Mouse (Mus musculus) forelimb bud, embryonic 11.5 days (tissue): ENCODE data around the gene Naa35.
"Not testable (repeated sequence)": the region's sequence is repeated elsewhere in the genome, so short reads cannot be mapped to it uniquely, and the experiment has no call there.

Experiments used
- DNase-seq: peaks from one replicate; pipeline ENCODE4 v3.0.0-alpha.2; 2012; ENCODE audit warnings: low read depth, low spot score

The Naa35 gene

DNA sequence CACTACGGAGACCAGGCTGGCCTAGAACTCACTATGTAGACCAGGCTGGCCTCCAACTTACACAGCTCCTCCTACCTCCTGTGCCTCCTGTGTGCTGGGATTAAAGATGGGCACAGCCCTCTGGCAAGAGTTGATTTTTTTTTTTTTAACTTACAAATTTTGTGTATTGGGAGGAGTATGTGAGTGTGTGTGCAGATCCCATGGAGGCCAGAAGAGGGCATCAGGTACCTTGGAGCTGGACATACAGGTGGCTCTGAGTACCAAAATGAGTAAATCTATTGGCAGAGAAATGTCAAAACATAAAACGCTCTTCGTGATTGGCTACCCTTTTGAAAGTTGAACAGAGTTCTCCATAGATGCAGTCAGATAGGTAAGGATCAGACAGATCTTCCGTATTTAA, 4.1 kb upstream of the Naa35 start:
- no peak for DNase-seq

DNA sequence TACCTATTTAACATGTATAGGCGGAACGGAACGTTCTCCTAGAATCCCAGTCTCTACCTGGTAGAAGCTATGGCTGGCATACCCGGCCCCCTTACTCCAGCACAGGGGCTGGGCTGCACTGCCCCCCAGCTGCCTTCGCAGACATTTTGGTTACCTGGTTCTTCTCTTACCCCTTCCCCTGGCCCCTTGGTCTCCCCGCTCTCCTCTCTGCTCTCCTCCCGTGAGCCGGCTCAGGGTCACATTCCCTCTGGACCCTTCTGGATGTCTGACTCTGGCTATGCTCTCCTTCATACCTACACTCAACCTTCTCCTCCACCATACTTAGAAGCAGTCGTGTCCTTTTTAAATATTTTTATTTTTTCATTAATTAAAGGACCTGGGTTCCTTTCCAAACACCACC, 578 bp upstream of the Naa35 start:
- DNase-seq = peak; percentile 35

- DNase-seq = peak; percentile 27
These were observed 568 bp downstream of the Naa35 start for GRCm38 (mm10) chr13:59585648-59586005.

DNA sequence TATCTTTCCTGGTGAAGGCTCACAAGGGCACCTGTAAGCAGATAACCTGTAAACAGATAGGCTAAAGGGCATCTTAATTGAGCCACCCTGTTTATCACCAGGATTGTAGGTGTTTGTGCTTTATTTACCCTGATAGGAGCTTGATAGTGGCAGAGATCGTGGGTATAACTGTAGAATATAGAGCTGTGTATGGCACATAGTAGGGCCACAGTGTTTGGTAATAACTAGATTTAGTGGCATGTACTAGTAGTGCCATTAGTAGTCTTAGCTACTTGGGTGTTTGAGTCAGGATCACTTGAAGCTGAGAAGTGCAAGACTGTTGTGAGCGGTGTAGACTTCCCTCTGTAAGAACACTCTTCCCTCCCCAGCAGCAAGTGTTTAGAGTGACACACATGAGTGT, 2.1 kb downstream of the Naa35 start:
- DNase-seq = no peak

DNA sequence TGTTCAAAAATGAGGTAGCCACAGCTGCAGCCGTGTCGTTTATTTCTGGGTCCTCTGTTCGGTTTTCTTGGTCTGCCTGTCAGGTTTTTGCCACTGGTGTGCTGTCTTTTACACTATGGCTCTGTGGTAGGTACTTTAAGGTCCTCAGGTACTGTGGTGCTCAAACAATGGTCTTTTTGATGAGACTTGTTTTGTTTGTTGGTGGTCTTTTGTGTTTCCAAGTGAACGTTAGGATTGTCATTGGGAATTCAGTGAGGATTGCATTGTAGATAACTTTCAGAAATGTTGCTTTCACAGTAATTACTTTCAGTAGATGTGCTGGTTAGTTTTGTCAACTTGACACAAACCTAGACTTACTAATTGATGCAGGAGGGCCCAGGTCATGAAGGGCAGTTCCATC, 4.6 kb downstream of the Naa35 start:
- DNase-seq = no peak

- no peak for DNase-seq
These were observed 5.6 kb downstream of the Naa35 start for GRCm38 (mm10) chr13:59590691-59591090.

DNA sequence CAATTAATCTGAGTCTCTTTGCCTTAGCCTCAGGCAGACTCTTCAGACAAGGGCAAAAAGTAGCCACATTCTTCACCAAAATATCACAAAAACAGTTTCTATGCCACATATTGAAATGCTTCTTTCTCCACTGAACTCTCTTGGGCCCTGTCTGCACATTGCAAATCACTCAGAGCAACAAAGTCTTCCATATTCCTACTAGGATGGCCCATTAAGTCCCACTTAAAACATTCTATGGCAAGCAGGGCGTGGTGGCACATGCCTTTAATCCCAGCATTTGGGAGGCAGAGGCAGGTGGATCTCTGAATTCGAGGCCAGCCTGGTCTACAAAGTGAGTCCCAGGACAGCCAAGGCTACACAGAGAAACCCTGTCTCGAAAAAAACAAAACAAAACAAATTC, 7.0 kb downstream of the Naa35 start:
- DNase-seq = not testable (repeated sequence)

GRCm38 (mm10) chr13:59592630-59593029, 7.6 kb downstream of the Naa35 start:
- no peak for DNase-seq

DNA sequence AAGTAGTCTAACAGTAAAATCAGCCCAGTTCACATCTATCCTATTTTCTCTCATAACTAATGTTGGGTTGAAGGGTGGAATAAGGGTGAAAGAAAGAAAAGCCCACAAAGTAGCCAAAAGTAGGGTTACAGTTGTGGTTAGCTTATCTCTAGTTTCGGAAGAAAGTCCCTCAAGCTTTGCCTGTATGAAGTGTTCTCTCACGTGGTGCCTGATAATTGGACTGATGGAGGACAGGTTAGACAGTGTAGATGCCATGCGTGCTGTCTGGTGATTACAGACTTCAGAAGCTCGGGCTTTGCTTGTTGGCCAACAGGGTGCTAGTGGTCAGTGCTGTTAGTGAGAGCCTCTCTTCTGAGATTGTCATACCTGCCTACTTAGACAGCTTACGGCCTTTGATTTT, 18.0 kb downstream of the Naa35 start:
- DNase-seq = no peak

- DNase-seq = no peak
These were observed 19.5 kb downstream of the Naa35 start for GRCm38 (mm10) chr13:59604511-59604910.

- no peak for DNase-seq
These were observed 20.3 kb downstream of the Naa35 start for GRCm38 (mm10) chr13:59605221-59605922.

DNA sequence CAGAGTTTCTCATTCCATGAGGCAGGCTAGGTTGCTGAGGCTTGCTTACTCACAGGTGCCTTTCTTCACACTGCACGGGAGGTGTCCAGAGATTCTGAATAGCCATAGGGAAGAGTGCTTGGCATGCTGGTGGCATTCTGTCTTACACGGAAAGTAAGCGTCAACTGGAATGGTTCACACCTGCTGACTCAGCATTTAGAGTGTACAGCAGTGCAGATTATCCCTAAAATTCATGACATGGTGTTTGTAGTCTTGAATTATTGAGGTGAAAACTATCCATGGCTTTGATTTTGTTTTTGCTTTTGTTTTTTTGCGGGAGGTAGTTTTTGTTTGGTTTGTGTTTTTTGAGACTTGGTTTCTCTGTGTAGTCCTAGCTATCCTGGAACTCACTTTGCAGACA, 24.8 kb downstream of the Naa35 start:
- DNase-seq = no peak

- DNase-seq = no peak
These were observed 25.4 kb downstream of the Naa35 start for GRCm38 (mm10) chr13:59610437-59610836.

DNA sequence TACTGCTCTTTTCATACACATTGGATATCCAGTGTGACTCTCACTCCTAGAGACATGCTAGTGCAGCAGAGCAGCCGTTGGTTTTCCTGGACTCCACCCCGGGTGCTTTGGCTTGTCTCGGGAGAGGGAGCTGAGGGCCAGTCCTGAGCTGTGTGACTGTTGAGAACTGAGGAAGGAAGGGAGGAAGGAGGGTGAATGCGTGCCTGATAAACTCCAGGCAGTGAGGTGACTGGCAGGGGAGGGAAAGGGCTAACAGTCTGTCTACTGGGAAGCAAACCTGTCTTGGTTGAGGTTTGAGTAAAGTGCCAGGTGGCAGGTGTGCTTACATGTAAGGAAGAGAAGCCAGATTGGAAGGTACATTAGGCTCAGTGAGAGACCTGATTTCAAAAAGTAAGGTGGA, 28.8 kb downstream of the Naa35 start:
- DNase-seq = no peak

DNA sequence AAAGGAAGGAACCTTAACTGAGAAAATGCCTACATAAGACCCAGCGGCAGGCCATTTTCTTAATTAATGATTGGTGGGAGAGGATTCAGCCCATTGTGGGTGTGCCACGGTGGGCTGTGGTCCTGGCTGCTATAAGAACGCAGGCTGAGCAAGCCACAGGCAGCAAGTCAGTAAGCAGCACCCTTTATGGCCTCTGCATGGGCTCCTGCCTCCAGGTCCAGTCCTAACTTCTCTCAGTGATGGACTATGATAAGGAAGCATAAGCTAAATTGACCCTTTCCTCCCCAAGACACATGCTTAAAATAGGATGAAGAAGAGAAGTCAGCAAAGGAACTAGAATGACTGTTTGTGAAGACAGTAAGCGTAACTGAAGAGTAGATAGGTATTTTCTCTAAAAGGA, 30.1 kb downstream of the Naa35 start:
- no peak for DNase-seq

DNA sequence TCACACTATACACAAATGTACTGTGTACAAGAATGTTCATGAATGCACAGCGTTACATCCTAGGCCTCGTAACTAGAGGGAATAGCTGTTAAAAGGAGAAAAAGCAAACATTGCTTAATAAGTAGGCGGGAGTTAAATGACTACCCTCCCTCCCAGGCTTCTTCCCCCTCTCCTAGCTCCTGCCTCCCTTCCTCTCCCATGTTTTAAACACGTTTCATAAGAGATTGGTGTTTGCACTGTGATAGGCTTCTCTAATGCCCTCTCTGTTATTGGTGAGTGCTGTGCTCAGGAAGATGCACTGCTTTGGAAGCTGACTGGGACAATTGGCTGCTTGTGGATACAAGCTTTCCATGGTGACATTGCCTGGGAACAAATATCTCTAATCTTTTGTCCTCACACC, 30.5 kb downstream of the Naa35 start:
- DNase-seq = no peak

DNA sequence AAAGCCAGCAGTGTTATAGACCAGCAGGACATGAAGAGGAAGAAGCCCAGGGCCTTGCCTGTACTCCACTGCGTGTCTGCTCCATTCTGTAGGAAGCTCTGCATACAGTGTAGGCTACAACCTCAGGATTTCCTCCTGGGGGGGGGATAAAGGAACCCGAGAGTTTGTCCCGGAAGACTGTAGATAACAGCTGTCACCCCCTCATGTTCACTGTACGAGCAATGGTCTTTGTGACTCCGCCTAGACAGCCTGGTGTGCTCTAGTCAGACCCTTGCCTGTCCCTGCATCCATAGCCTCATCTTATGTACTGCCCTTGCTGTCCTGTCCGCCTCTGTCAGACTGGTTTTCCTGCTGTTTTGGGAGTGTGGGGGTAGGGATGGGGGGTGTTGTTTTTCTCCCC, 33.4 kb downstream of the Naa35 start:
- no peak for DNase-seq

- no peak for DNase-seq
These were observed 36.8 kb downstream of the Naa35 start for GRCm38 (mm10) chr13:59621643-59622489.

- DNase-seq = no peak
These were observed 39.3 kb downstream of the Naa35 start for GRCm38 (mm10) chr13:59624389-59624788.

DNA sequence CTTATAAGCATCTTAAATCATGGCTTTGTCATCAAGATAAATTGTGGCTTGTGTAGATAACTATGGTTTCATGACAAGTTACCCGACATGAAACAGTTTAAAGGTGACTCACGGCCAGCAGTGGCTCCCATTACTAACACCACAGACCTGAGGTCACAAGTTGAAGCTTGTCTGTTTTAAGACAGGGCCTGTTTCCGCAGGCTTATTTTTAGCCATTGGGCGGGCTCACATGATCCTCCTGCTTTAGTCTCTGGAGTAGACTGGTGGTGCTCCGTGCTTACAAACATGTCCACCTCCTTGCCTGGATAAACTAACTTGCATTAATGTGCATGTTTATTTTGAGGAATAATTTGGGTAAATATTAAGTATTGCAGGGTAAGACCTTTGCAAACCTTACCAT, 39.8 kb downstream of the Naa35 start:
- no peak for DNase-seq

DNA sequence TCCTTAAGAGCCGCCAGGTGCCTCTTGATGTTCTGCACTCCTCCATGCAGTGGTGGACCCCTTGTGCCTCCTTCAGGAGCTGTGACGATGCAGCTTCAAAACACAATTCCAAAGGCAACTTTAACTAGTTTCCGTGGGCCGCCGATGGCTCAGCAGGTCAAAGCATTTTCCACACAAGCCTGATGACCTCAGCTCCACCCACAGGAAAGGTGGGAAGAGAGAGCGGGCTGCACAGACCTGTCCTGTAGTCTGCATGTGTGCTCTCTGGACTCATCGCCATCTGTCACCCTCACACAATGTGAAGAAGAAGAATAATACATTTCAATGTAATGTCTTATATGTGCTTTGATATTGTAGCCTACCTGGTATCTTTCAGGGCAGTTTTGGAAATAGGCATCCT, 41.7 kb downstream of the Naa35 start:
- no peak for DNase-seq

DNA sequence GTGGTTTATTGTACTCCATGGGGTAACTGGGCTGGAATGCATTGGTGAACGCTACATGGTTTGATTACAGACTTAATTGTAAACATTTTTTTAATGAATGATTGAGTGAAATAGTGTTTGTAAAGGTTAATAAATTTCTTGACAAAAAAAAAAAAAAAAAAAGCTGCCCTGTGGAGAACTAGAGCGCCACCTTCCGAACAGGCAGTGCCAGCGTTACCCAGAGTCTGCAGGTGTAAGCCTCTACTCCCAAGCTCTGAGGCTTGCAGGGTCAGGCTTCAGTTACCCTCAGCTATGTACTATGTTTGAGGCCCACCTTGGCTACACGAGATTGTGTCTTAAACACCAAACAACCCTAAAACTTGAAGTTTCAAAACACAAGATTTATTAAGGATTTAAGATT, 49.6 kb downstream of the Naa35 start:
- DNase-seq = no peak

DNA sequence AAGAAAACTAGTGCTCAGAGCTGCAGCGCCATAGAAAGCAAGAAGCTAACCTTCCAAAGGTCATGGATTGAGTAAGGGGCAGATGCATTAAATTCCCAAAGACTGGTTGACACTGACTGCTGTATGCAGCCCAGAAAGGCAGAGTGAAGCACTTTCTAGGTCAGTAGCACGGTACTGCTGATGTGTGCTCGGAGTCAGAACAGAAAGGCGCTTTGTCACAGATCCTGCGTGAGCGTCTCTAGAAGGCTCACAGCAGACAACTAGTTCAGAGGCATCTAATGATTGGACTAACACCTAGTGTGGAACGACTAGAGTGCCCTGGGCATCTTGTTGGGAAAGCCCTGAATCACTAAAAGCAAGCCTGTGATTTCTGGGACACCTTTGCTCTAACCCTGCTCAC, 52.7 kb downstream of the Naa35 start:
- no peak for DNase-seq
